Mouse (Mus musculus) stomach, postnatal 0 days (tissue): ENCODE results near the gene Manf. TPM values are rescaled to one million over a fixed set of nuclear protein-coding genes. Genes with fewer than 3 reads are reported as not detected.

Source experiments
- ATAC-seq: fragments of 200-750 bp; cut with Nextera tagmentation; 2 replicates; pipeline ENCODE4 v1.8.0; 2017; ENCODE audit not compliant: low FRiP score, low TSS enrichment
- DNase-seq: peaks from one replicate; pipeline ENCODE4 v3.0.0-alpha.2; 2016; ENCODE audit warnings: low spot score
- H3K27ac ChIP-seq: fragments of 300-500 bp; sonication (generic); replicated peaks from 2 replicates; pipeline ENCODE4 v1.5.1; 2014; ENCODE audit warnings: mild to moderate bottlenecking, control low read depth
- H3K27me3 ChIP-seq: fragments of 300-500 bp; sonication (generic); 2 replicates; pipeline ENCODE4 v1.6.1; 2014; ENCODE audit warnings: low read length; ENCODE audit not compliant: control insufficient read depth, insufficient read depth
- H3K36me3 ChIP-seq: fragments of 300-500 bp; sonication (generic); 2 replicates; pipeline ENCODE4 v1.6.1; 2014; ENCODE audit warnings: low read length, mixed read lengths; ENCODE audit not compliant: control insufficient read depth, insufficient read depth
- H3K4me1 ChIP-seq: fragments of 300-500 bp; sonication (generic); replicated peaks from 2 replicates; pipeline ENCODE4 v1.6.1; 2014; ENCODE audit warnings: antibody characterized with exemption; ENCODE audit not compliant: control insufficient read depth, insufficient read depth
- H3K4me2 ChIP-seq: fragments of 300-500 bp; sonication (generic); replicated peaks from 2 replicates; pipeline ENCODE4 v1.6.1; 2014; ENCODE audit warnings: low read depth, mild to moderate bottlenecking, control low read depth, moderate library complexity
- H3K4me3 ChIP-seq: fragments of 300-500 bp; sonication (generic); 2 replicates; pipeline ENCODE4 v1.5.1; 2014; ENCODE audit warnings: low read depth, low read length, control low read depth
- H3K9ac ChIP-seq: fragments of 300-500 bp; sonication (generic); 2 replicates; pipeline ENCODE4 v1.6.1; 2014; ENCODE audit warnings: mild to moderate bottlenecking, low read length, control low read depth, mixed read lengths
- H3K9me3 ChIP-seq: fragments of 300-500 bp; sonication (generic); 2 replicates; pipeline ENCODE4 v1.6.1; 2016; ENCODE audit warnings: low read length; ENCODE audit not compliant: control insufficient read depth
- CTCF ChIP-seq: IDR thresholded peaks from 2 replicates; pipeline ENCODE4 v1.5.1; 2016; ENCODE audit warnings: antibody characterized with exemption, low read depth, mild to moderate bottlenecking, moderate library complexity
- EP300 ChIP-seq: optimal IDR thresholded peaks from 2 replicates; pipeline ENCODE3; 2016; ENCODE audit warnings: antibody characterized with exemption
- WGBS: fragments of 180-500 bp; shearing (Covaris S2); extraction: QIAGEN DNeasy Blood & Tissue Kit; methylation state at CpG from one replicate; pipeline ENCODE4 v1.1.7; 2014; 5-methylcytosine and 5-hydroxymethylcytosine counted together
- polyA plus RNA-seq: library from polyadenylated mRNA; unstranded; fragments of >200 nt; fragmentation: Nextera tagmentation; extraction: Ambion mirVana; gene quantifications from 2 replicates; pipeline ENCODE4 v1.2.1, GENCODE M21; 2015

Manf gene
- polyA plus RNA-seq, 1 experiment from 2014 or later = 385 TPM

GRCm38 (mm10) chr9:106882176-106882575, 9.6 kb downstream of the Manf start:
- no peak for ATAC-seq
- H3K27ac ChIP-seq = no peak overlapping the region
- H3K4me1 ChIP-seq = peaks cover 12% of the 10 kb centered on the region
- H3K9ac ChIP-seq = no peak overlapping the region
- H3K4me3 ChIP-seq = no peak overlapping the region
- WGBS = 76% methylated on average over 4 of the region's 4 CpGs
- H3K27me3 ChIP-seq = no peaks in the 10 kb centered on the region
- no peak for DNase-seq
- no peak overlapping the region for H3K4me2 ChIP-seq
- no peaks in the 10 kb centered on the region for H3K9me3 ChIP-seq
- H3K36me3 ChIP-seq = peaks cover 23% of the 10 kb centered on the region
- TF ChIP-seq EP300 (no peak), CTCF (no peak)

DNA sequence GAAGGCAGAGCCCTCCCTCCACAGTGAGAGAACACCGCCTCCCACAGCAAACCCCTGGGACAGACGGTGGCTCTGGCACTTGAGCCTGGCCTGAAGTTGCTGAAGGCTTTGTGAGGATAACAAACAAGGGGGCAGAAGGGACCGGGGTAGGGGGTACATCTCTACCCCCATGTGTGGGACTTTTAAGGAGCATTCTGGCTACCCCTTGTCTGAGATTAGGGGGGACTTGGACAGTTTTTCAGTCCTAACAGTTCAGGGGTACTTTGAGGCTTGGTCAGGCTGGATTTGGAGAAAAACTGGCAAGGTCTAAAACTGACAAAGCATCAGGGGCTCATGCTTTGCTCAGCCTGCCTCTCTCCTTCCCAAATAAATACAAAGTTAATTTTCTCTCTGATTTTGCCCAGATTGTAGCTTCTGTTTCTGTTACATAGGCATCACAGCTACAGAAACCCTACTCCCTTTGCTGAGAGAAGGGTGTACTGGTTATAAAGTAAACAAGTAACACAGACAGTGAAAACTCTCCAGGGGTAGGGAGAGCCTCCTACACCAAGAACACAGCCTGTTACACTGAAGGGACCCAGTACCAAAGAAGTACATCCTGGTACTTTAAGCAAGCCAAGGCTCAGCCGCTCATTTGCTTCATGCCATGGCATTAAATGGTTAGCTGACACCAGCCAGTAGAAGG, 10.6 kb downstream of the Manf start:
- H3K4me2 ChIP-seq = no peak overlapping the region
- H3K36me3 ChIP-seq = peaks cover 26% of the 10 kb centered on the region
- H3K9me3 ChIP-seq = no peaks in the 10 kb centered on the region
- no peak overlapping the region for H3K4me3 ChIP-seq
- peaks cover 12% of the 10 kb centered on the region for H3K4me1 ChIP-seq
- TF ChIP-seq CTCF (0 out of 2 replicates have a peak, but pooled peaks have one; percentile 1), EP300 (no peak)
- no peak overlapping the region for H3K27ac ChIP-seq
- ATAC-seq (no peak), DNase-seq (no peak)
- no peak overlapping the region for H3K9ac ChIP-seq
- 66% methylated on average over 4 of the region's 4 CpGs for WGBS
- H3K27me3 ChIP-seq = no peaks in the 10 kb centered on the region

- 74% methylated on average over 4 of the region's 4 CpGs for WGBS
- H3K27ac ChIP-seq = no peak overlapping the region
Observed at GRCm38 (mm10) chr9:106879471-106879870, 12.3 kb downstream of the Manf start.

DNA sequence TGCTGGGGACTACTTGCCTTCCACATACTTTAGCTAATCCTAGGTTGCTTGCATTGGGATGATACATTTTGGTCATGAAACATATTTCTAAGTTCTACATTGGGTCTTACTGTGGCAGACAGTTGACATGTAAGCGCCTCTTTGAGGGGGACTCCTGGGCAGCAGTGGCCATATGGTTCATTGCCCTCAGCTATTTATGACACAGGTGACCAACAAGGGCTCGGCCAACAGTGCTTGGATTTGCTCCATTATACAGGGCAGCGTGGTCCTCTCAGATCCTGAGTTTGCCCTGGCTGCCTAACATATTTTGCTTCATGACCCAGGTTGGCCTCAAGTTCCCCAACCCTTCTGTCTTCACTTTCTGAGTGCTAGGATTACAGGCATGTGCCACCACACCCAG, 15.1 kb downstream of the Manf start:
- H3K4me2 ChIP-seq = no peak overlapping the region
- peaks cover 26% of the 10 kb centered on the region for H3K36me3 ChIP-seq
- no peaks in the 10 kb centered on the region for H3K9me3 ChIP-seq
- TF ChIP-seq EP300 = no peak
- no peak for TF ChIP-seq CTCF
- no peak for DNase-seq
- no peak overlapping the region for H3K27ac ChIP-seq
- 87% methylated on average over 3 of the region's 3 CpGs for WGBS
- ATAC-seq = no peak
- H3K4me1 ChIP-seq = no peaks in the 10 kb centered on the region
- no peaks in the 10 kb centered on the region for H3K27me3 ChIP-seq
- H3K9ac ChIP-seq = no peak overlapping the region
- H3K4me3 ChIP-seq = no peak overlapping the region

More at GRCm38 (mm10) chr9:106879471-106879870, 12.3 kb downstream of the Manf start:
- Histone ChIP-seq H3K9ac (no peak overlapping the region), H3K36me3 (peaks cover 33% of the 10 kb centered on the region), H3K9me3 (no peaks in the 10 kb centered on the region), H3K4me1 (peaks cover 5% of the 10 kb centered on the region; the same call in 1 of the 2 replicates), H3K4me2 (no peak overlapping the region), H3K27me3 (no peaks in the 10 kb centered on the region), H3K4me3 (no peak overlapping the region)
- DNase-seq (no peak), ATAC-seq (no peak)
- no peak for TF ChIP-seq EP300
- no peak for TF ChIP-seq CTCF

DNA sequence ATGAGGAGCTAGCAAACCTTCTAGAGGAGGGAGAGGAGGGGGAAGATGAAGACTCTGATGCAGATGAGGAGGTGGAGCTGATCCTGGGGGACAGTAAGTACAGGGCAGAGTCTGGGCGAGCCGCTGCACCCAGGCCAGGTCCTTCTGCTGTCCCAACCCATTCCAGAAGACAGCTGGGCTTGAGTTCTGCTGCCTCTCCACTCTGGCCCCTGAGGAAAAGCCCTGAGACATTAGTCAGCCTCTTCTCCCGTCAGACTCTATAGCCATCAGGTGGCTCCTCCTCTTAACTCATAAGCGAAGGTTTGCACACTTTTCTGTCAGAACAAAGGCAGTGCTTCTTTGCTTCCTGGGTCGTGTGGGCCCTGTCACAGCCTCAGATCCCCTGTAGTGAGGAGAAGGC, 17.6 kb downstream of the Manf start:
- TF ChIP-seq EP300 (no peak), CTCF (no peak)
- no peak overlapping the region for H3K9ac ChIP-seq
- no peak overlapping the region for H3K4me2 ChIP-seq
- no peaks in the 10 kb centered on the region for H3K9me3 ChIP-seq
- 76% methylated on average over 5 of the region's 5 CpGs for WGBS
- H3K27me3 ChIP-seq = no peaks in the 10 kb centered on the region
- no peak overlapping the region for H3K4me3 ChIP-seq
- no peaks in the 10 kb centered on the region for H3K4me1 ChIP-seq
- H3K27ac ChIP-seq = no peak overlapping the region
- DNase-seq (no peak), ATAC-seq (no peak)
- H3K36me3 ChIP-seq = peaks cover 22% of the 10 kb centered on the region

DNA sequence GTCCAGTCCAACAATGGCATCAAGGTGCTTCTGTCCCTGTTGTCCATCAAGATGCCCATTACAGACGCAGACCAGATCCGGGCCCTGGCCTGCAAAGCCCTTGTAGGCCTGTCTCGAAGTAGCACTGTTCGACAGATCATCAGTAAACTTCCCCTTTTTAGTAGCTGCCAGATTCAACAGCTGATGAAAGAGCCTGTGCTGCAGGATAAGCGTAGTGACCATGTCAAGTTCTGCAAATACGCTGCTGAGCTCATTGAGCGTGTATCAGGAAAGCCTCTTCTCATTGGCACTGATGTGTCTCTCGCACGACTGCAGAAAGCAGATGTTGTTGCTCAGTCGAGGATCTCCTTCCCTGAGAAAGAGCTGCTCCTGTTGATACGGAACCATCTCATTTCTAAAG, 33.7 kb downstream of the Manf start:
- H3K4me1 ChIP-seq = no peaks in the 10 kb centered on the region
- no peak for ATAC-seq
- no peaks in the 10 kb centered on the region for H3K9me3 ChIP-seq
- no peak overlapping the region for H3K4me3 ChIP-seq
- TF ChIP-seq CTCF (no peak), EP300 (no peak)
- H3K27me3 ChIP-seq = no peaks in the 10 kb centered on the region
- DNase-seq = no peak
- WGBS = 93% methylated on average over 11 of the region's 11 CpGs
- H3K36me3 ChIP-seq = peaks cover 17% of the 10 kb centered on the region
- H3K4me2 ChIP-seq = no peak overlapping the region
- H3K27ac ChIP-seq = no peak overlapping the region
- H3K9ac ChIP-seq = no peak overlapping the region
